Mouse (Mus musculus) cerebellum, postnatal 36 days (tissue): ENCODE results near the gene Fmnl1.

ENCODE experiments used
- DNase-seq, 2 experiments: peaks; one replicate each; pipeline ENCODE4 v3.0.0; 2021 to 2022; ENCODE audit warnings: mixed read lengths in 2 of 2

Fmnl1 gene

GRCm38 (mm10) chr11:103161449-103161848 is 9.5 kb upstream of the Fmnl1 start:
- DNase-seq: no peak

GRCm38 (mm10) chr11:103162132-103162531 is 8.8 kb upstream of the Fmnl1 start:
- DNase-seq: no peak

GRCm38 (mm10) chr11:103164391-103164790 is 6.5 kb upstream of the Fmnl1 start:
- no peak for DNase-seq

GRCm38 (mm10) chr11:103168690-103169390 is 2.1 kb upstream of the Fmnl1 start:
- DNase-seq: peak; percentile 83 to 87

- DNase-seq: no peak
Measured at GRCm38 (mm10) chr11:103169664-103170063, 1.2 kb upstream of the Fmnl1 start.

GRCm38 (mm10) chr11:103170111-103170493 is 805 bp upstream of the Fmnl1 start:
- DNase-seq: no peak

GRCm38 (mm10) chr11:103171286-103171620 is 346 bp downstream of the Fmnl1 start:
- peak in 1 of 2 experiments; percentile 31 for DNase-seq

GRCm38 (mm10) chr11:103171703-103172391 is 940 bp downstream of the Fmnl1 start:
- DNase-seq: no peak

GRCm38 (mm10) chr11:103172392-103173040 is 1.6 kb downstream of the Fmnl1 start:
- DNase-seq: no peak

- DNase-seq: no peak
Measured at GRCm38 (mm10) chr11:103173041-103173770, 2.3 kb downstream of the Fmnl1 start.

GRCm38 (mm10) chr11:103173771-103174344 is 3.0 kb downstream of the Fmnl1 start:
- DNase-seq: no peak

GRCm38 (mm10) chr11:103174411-103174832 is 3.5 kb downstream of the Fmnl1 start:
- DNase-seq: no peak

- no peak for DNase-seq
Measured at GRCm38 (mm10) chr11:103174891-103175391, 4.0 kb downstream of the Fmnl1 start.

GRCm38 (mm10) chr11:103175688-103176442 is 5.0 kb downstream of the Fmnl1 start:
- DNase-seq: no peak

- no peak for DNase-seq
Measured at GRCm38 (mm10) chr11:103176510-103176909, 5.6 kb downstream of the Fmnl1 start.

GRCm38 (mm10) chr11:103177216-103177615 is 6.3 kb downstream of the Fmnl1 start:
- no peak for DNase-seq

GRCm38 (mm10) chr11:103177815-103178485 is 7.0 kb downstream of the Fmnl1 start:
- DNase-seq: no peak

- no peak for DNase-seq
Measured at GRCm38 (mm10) chr11:103178748-103179147, 7.8 kb downstream of the Fmnl1 start.

GRCm38 (mm10) chr11:103180426-103180825 is 9.5 kb downstream of the Fmnl1 start:
- DNase-seq: no peak

- no peak for DNase-seq
Measured at GRCm38 (mm10) chr11:103181349-103181748, 10.4 kb downstream of the Fmnl1 start.

GRCm38 (mm10) chr11:103181911-103182310 is 11.0 kb downstream of the Fmnl1 start:
- DNase-seq: no peak
